Mouse (Mus musculus) limb, embryonic 13.5 days (tissue): ENCODE measurements at regions not wholly inside any gene's neighbourhood (a gene's known extent, or its start where the extent isn't known, plus 50 kb on each side); places are given as distances from the start of the nearest gene placed in this dataset.

ENCODE experiments used
- ATAC-seq: fragments of 200-750 bp; cut with Nextera tagmentation; 2 replicates; pipeline ENCODE4 v1.8.0; 2017; ENCODE audit warnings: low read depth, moderate number of reproducible peaks, moderate TSS enrichment; ENCODE audit not compliant: low FRiP score
- H3K27ac ChIP-seq: fragments of 300-500 bp; sonication (generic); 2 replicates; pipeline ENCODE4 v1.5.1; 2015; ENCODE audit warnings: inconsistent platforms, mild to moderate bottlenecking, moderate library complexity
- H3K27me3 ChIP-seq: fragments of 300-500 bp; sonication (generic); 2 replicates; pipeline ENCODE4 v1.6.1; 2015; ENCODE audit warnings: mild to moderate bottlenecking, inconsistent platforms
- H3K36me3 ChIP-seq: fragments of 300-500 bp; sonication (generic); 2 replicates; pipeline ENCODE4 v1.6.1; 2015; ENCODE audit warnings: inconsistent platforms, mild to moderate bottlenecking, moderate library complexity
- H3K4me1 ChIP-seq: fragments of 300-500 bp; sonication (generic); 2 replicates; pipeline ENCODE4 v1.6.1; 2015; ENCODE audit warnings: inconsistent platforms
- H3K4me2 ChIP-seq: fragments of 300-500 bp; sonication (generic); replicated peaks from 2 replicates; pipeline ENCODE4 v1.6.1; 2015; ENCODE audit warnings: inconsistent platforms, mild to moderate bottlenecking, moderate library complexity
- H3K4me3 ChIP-seq: fragments of 300-500 bp; sonication (generic); 2 replicates; pipeline ENCODE4 v1.5.1; 2015; ENCODE audit warnings: moderate library complexity, mild to moderate bottlenecking, inconsistent platforms
- H3K9ac ChIP-seq: fragments of 300-500 bp; sonication (generic); 2 replicates; pipeline ENCODE4 v1.6.1; 2015; ENCODE audit warnings: mild to moderate bottlenecking, inconsistent platforms
- H3K9me3 ChIP-seq: fragments of 300-500 bp; sonication (generic); 2 replicates; pipeline ENCODE4 v1.6.1; 2016; ENCODE audit warnings: inconsistent platforms
- WGBS: fragments of 180-500 bp; shearing (Covaris S2); methylation state at CpG from one replicate; pipeline ENCODE4 v1.1.7; 2015; 5-methylcytosine and 5-hydroxymethylcytosine counted together

DNA sequence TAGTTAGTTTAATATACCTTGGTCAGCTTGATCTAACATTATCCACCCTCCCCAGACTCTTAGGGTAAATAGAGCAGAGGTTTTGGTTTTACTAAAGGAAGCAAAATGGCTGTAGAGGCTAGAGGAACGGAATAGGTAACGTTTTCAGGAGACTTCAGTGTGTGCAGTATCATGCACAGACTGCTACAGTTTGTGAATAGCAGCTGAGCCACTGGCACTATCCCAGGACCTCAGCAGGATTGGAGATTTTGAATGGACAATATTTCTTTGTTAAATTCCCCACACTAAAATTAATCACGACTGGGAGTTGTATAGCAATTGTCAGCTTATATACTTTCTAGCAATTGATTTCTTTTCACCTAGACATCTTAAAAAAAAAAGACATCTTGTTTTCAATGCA is 929.7 kb upstream of the Lcorl start:
- Histone ChIP-seq H3K4me2 (no peak overlapping the region), H3K27ac (no peak overlapping the region), H3K27me3 (no peaks in the 10 kb centered on the region), H3K4me3 (no peak overlapping the region), H3K36me3 (no peaks in the 10 kb centered on the region), H3K9ac (no peak overlapping the region), H3K9me3 (no peaks in the 10 kb centered on the region), H3K4me1 (peaks cover 20% of the 10 kb centered on the region)
- WGBS: 78% methylated on average over 3 of the region's 3 CpGs
- ATAC-seq: no peak

DNA sequence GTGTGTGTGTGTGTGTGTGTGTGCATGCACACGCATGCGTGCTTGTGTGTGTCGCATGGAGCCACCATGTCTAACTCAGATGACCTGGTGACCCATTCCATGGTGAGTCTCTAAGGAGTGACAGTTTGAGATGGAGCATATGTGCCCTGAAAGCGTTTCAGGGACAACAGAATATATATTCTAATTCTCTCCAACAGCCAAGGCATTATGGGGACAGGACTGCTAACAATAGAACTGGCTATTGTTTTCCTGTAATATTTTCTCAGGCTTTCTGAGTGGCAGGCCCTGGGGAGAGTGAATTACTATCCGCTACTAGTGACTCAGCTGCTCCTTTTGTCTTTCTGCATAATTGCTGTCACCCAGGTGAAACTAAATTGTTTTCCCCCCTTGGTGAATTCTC is 898.7 kb upstream of the Lcorl start:
- Histone ChIP-seq H3K9ac (no peak overlapping the region), H3K4me2 (no peak overlapping the region), H3K4me3 (no peak overlapping the region), H3K4me1 (0 out of 2 replicates have a peak, but pooled peaks cover 9% of the 10 kb centered on the region), H3K27ac (no peak overlapping the region), H3K9me3 (no peaks in the 10 kb centered on the region), H3K27me3 (no peaks in the 10 kb centered on the region), H3K36me3 (no peaks in the 10 kb centered on the region)
- no peak for ATAC-seq
- 76% methylated on average over 5 of the region's 5 CpGs for WGBS

DNA sequence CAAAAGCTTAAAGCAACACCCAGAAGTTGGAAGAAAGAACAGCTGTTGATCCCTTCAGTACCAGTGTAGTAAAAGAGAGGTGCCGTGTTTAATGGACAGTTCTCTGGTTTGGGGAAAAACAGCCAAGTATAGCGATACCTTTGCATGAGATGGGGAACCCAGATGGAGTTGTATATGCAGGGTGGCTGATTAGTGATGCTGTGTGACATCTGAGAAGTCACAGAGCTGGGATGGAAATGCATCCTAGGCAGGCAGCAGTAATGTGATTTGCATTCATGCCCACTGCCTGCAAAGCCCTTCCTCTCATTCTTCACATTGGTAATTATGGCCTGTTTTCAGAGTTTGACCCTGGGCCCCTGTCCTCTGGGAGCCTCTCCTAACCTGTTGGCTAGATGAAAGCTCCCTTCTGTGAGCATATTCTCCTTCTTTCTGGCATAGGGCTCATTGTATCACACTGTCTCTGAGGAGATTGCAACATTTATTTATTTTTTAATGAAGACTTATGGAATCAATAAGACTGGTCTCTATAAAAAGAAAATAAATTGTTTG is 882.7 kb upstream of the Lcorl start:
- no peak for ATAC-seq
- 45% methylated on average over 2 of the region's 2 CpGs for WGBS

DNA sequence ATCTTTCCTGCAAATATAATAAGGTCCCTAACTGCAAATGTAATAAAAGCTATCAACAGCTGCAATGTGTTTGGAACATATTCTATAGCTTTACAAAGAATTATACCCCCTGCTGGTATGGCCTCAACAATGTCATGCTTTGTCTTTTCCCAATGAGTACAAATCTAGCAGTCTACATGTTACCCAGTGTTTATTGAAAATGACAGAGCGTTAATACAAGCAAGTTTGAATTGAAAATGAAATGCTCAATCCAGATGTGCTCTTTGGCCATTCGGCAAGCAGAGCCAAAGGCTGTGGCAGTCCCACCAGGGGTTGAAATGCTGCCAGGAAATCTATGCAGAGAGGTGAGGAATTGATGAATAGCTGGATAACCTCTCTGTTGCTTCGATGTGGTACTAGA is 875.1 kb upstream of the Lcorl start:
- WGBS: 56% methylated on average over 3 of the region's 3 CpGs
- Histone ChIP-seq H3K27me3 (no peaks in the 10 kb centered on the region), H3K9ac (no peak overlapping the region), H3K4me2 (no peak overlapping the region), H3K4me1 (peaks cover 8% of the 10 kb centered on the region; the same call in 1 of the 2 replicates), H3K27ac (no peak overlapping the region), H3K36me3 (no peaks in the 10 kb centered on the region), H3K4me3 (no peak overlapping the region), H3K9me3 (0 out of 2 replicates have a peak, but pooled peaks cover 3% of the 10 kb centered on the region)
- ATAC-seq: peak; percentile 15; the same call in 1 of the 2 replicates

More for the DNA sequence above, 882.7 kb upstream of the Lcorl start:
- H3K27ac ChIP-seq: no peak overlapping the region
- H3K4me1 ChIP-seq: no peaks in the 10 kb centered on the region
- H3K9me3 ChIP-seq: 0 out of 2 replicates have a peak, but pooled peaks cover 3% of the 10 kb centered on the region
- H3K36me3 ChIP-seq: no peaks in the 10 kb centered on the region
- no peak overlapping the region for H3K4me2 ChIP-seq
- no peak overlapping the region for H3K4me3 ChIP-seq
- no peak overlapping the region for H3K9ac ChIP-seq
- H3K27me3 ChIP-seq: no peaks in the 10 kb centered on the region

DNA sequence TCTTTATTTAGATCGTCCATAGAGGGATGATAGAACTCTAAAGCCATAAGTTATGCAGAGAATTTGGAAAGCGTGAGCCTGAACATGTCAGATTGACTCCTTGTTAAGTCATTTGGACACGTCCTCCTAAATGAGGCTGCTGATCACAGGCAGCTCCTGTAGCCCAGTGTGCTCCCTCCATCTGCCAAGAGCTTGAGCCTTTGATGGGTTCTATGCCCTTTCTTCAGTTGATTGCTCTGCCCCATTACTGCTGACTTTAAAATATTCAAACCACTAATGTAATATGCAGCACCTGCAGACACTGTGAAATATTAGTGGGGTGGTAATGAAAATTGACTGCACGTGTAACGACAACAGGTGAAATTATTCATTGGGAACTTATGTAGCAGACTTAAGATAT is 874.6 kb upstream of the Lcorl start:
- peak; percentile 32; the same call in 1 of the 2 replicates for ATAC-seq
- WGBS: 55% methylated on average over 5 of the region's 5 CpGs
- H3K27me3 ChIP-seq: no peaks in the 10 kb centered on the region

DNA sequence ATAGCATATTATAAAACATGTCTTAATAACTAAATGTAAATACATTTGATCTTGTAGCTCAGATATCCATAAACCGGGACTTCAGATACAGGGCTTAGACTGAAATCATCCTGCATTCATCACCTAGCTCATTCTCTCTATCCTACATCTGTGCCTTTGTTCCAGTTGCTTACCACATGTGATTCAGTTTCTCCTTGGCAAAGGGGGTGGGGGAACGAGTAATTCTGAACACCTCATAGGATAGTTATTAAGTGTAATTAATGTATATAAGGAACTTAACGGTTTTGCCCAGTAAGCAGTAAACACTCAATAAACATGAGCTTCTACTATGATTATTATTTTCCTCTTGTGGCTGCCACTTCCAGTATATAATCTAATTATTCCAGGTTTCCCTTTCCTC is 873.9 kb upstream of the Lcorl start:
- ATAC-seq: no peak
- Histone ChIP-seq H3K4me1 (peaks cover 8% of the 10 kb centered on the region; the same call in 1 of the 2 replicates), H3K9ac (no peak overlapping the region), H3K27me3 (no peaks in the 10 kb centered on the region), H3K27ac (no peak overlapping the region), H3K36me3 (no peaks in the 10 kb centered on the region), H3K4me3 (no peak overlapping the region), H3K4me2 (no peak overlapping the region), H3K9me3 (0 out of 2 replicates have a peak, but pooled peaks cover 3% of the 10 kb centered on the region)
- WGBS: 41% methylated on average over 3 of the region's 3 CpGs

More for the DNA sequence above, 874.6 kb upstream of the Lcorl start:
- H3K9me3 ChIP-seq: 0 out of 2 replicates have a peak, but pooled peaks cover 3% of the 10 kb centered on the region
- no peak overlapping the region for H3K4me2 ChIP-seq
- no peak overlapping the region for H3K27ac ChIP-seq
- H3K36me3 ChIP-seq: no peaks in the 10 kb centered on the region
- peaks cover 8% of the 10 kb centered on the region; the same call in 1 of the 2 replicates for H3K4me1 ChIP-seq
- no peak overlapping the region for H3K9ac ChIP-seq
- H3K4me3 ChIP-seq: no peak overlapping the region

DNA sequence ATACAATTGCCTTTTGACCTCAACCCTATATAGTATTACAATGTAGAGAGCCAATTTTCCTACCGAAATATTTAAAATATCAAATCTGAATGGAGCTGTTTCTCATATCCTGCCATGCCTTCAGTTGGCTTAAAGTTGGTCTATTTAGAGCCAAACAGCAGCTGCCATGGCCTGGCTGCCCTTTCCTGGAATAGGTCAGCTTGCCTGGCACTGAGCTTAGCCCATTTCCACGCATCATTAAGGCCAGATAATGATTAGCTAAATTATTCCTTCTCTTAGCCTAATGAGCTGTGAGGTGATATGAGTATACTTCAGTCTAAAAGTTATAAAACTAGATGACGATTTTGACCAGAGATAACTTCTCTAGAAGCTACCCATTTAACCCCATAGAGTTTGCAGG is 852.2 kb upstream of the Lcorl start:
- H3K36me3 ChIP-seq: no peaks in the 10 kb centered on the region
- WGBS: 59% methylated on average over 3 of the region's 3 CpGs
- no peak for ATAC-seq
- no peak overlapping the region for H3K9ac ChIP-seq
- H3K27me3 ChIP-seq: no peaks in the 10 kb centered on the region
- no peaks in the 10 kb centered on the region for H3K9me3 ChIP-seq
- no peaks in the 10 kb centered on the region for H3K4me1 ChIP-seq
- H3K4me2 ChIP-seq: no peak overlapping the region
- no peak overlapping the region for H3K4me3 ChIP-seq
- no peak overlapping the region for H3K27ac ChIP-seq

DNA sequence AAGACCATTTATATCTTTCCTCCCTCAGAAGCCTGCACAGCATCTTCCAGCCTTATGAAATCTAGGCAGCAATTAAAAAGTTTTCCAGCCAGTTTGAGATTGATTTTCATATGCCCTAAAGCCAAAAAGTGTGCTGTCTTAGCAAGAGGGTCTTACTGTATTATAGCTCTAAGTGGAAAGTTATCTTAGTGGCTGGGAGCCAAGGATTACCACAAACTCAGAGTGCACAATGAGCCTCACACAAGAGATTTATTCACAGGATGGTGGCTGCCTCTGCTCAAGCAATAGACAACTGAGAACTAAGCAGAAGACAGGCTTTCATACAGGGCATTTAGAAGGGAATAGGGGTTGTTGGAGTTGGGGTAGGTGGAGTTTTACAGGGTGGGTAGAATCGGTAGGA is 850.4 kb upstream of the Lcorl start:
- Histone ChIP-seq H3K27ac (no peak overlapping the region), H3K36me3 (no peaks in the 10 kb centered on the region), H3K27me3 (no peaks in the 10 kb centered on the region), H3K4me3 (no peak overlapping the region), H3K9me3 (no peaks in the 10 kb centered on the region), H3K4me1 (no peaks in the 10 kb centered on the region), H3K4me2 (no peak overlapping the region), H3K9ac (no peak overlapping the region)
- 70% methylated on average over 1 of the region's 1 CpGs for WGBS
- no peak for ATAC-seq

DNA sequence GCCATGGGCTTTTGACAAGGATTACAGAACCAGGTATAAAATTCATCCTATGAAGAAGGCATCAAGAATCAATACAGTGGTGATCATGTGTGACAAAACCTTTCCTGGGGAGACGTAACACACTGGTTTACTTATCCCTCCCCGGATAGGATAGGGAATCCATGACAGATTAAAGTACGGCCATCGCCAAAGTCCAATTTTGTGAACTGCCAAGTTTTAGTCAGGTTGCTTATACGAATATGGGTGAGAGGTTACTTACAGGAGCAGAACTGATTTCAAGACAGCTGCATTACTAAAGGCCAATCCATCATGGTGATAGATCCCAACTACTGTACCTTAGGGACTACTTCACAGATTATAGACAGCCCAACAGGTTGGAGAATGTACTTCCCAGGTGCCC is 849.6 kb upstream of the Lcorl start:
- no peak overlapping the region for H3K27ac ChIP-seq
- no peak for ATAC-seq
- no peaks in the 10 kb centered on the region for H3K9me3 ChIP-seq
- no peak overlapping the region for H3K4me2 ChIP-seq
- 89% methylated on average over 5 of the region's 5 CpGs for WGBS
- no peak overlapping the region for H3K9ac ChIP-seq
- no peaks in the 10 kb centered on the region for H3K27me3 ChIP-seq
- no peak overlapping the region for H3K4me3 ChIP-seq
- no peaks in the 10 kb centered on the region for H3K36me3 ChIP-seq
- H3K4me1 ChIP-seq: no peaks in the 10 kb centered on the region

DNA sequence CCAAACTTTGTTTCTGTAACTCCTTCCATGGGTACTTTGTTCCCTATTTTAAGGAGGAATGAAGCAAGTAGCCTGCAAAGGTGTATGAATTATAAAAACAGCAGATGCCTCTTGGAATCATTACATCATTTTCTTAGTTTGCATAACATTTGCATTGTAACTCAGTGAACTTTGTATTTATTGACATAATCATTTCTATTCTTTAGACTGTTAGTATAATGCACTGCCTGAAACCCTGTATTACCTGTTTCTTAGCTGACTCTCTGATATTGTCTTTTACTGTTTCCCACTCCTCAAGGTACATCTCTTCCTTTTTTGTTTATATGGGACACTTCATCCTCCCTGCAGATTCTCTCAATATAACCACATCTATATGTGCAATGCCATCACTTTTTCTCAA is 820.6 kb upstream of the Lcorl start:
- Histone ChIP-seq H3K9me3 (no peaks in the 10 kb centered on the region), H3K4me2 (no peak overlapping the region), H3K4me3 (no peak overlapping the region), H3K9ac (no peak overlapping the region), H3K27me3 (no peaks in the 10 kb centered on the region), H3K4me1 (no peaks in the 10 kb centered on the region), H3K36me3 (no peaks in the 10 kb centered on the region), H3K27ac (no peak overlapping the region)
- ATAC-seq: no peak

DNA sequence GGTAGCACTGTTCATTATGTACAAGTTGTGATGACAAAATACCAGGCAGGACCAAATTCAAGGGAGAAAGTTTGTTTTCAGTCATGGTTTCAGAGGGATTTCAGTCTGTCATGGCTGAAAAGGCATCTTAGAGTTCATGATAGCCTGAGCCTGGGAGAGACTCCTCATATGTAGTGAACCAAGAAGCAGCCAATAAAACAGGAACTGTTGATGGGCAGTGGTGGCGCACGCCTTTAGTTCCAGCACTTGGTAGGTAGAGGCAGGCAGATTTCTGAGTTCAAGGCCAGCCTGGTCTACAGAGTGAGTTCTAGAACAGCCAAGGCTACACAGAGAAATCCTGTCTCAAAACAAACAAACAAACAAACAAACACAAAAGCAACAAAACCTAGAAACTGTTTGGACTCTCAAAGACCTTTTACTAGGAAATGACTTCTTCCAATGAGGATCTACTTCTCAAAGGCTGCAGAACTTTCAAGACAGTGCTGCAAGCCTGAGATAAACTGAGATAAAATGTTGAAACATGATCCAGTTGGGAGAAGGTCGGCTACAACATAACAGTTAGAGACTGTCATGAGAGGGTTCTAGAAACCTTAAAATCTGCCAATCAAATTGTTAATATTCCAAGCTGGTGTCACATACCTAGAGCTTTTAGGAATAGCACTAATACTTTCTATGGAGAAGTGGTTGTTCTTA is 817.5 kb upstream of the Lcorl start:
- no peaks in the 10 kb centered on the region for H3K9me3 ChIP-seq
- H3K27me3 ChIP-seq: no peaks in the 10 kb centered on the region
- no peak overlapping the region for H3K9ac ChIP-seq
- 79% methylated on average over 3 of the region's 3 CpGs for WGBS
- no peak overlapping the region for H3K4me2 ChIP-seq
- ATAC-seq: no peak
- no peak overlapping the region for H3K4me3 ChIP-seq
- no peaks in the 10 kb centered on the region for H3K4me1 ChIP-seq
- no peaks in the 10 kb centered on the region for H3K36me3 ChIP-seq
- H3K27ac ChIP-seq: no peak overlapping the region

DNA sequence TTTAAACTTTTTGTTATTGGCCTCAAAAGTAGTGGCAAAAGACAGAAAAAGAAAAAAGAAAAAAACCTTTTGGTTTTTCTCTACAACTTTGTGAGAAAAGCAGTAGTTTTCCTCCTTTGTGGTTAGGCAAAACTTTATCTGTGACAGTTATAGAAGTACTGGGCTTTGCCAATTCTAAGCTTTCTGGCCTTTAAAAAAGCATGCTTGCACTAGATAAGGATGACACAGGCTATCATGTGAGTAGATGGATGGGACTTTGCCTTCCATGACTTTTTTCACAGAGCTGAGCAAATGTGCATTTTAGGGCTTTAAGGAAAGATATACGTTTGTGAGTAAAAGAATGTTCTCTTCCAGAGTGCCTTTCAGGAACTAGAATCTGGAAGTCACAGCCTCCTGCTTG is 816.0 kb upstream of the Lcorl start:
- Histone ChIP-seq H3K36me3 (no peaks in the 10 kb centered on the region), H3K4me1 (no peaks in the 10 kb centered on the region), H3K9me3 (no peaks in the 10 kb centered on the region), H3K4me2 (no peak overlapping the region), H3K4me3 (no peak overlapping the region), H3K27me3 (no peaks in the 10 kb centered on the region), H3K9ac (no peak overlapping the region), H3K27ac (no peak overlapping the region)
- ATAC-seq: no peak
- 68% methylated on average over 1 of the region's 1 CpGs for WGBS

DNA sequence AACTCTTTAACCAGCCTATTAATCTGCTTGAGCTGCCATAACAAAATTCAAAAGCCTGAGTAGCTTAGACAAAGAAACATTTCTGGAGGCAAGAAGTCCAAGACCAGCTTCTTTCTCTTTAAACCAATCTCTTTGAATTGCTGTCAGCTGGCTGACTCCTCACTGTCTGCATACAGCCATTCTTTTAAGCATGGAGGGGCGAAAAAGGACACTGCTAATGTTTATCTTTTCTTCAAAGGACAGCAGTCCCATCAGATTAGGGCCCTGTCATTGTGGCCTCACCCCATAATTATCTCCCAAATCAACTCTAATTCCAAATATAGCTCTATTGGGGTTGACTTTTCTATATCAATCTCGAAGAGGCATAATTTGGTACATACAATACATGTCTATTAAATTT is 813.1 kb upstream of the Lcorl start:
- no peaks in the 10 kb centered on the region for H3K9me3 ChIP-seq
- H3K27me3 ChIP-seq: no peaks in the 10 kb centered on the region
- H3K36me3 ChIP-seq: no peaks in the 10 kb centered on the region
- 60% methylated on average over 2 of the region's 2 CpGs for WGBS
- H3K4me3 ChIP-seq: no peak overlapping the region
- ATAC-seq: no peak
- no peak overlapping the region for H3K4me2 ChIP-seq
- no peak overlapping the region for H3K27ac ChIP-seq
- H3K4me1 ChIP-seq: no peaks in the 10 kb centered on the region
- H3K9ac ChIP-seq: no peak overlapping the region
